Mouse (Mus musculus): ENCODE measurements around the gene Pgf.

GRCm38 (mm10) chr12:85131361-85131760 is 46.2 kb downstream of the Pgf start:
- TF ChIP-seq CTCF (IDR thresholded peaks at IDR 0.05; ENCODE audit: extremely low read depth, insufficient read depth, insufficient read length, insufficient replicate concordance) (no peak), POLR2A (IDR thresholded peaks at IDR 0.05; ENCODE audit: low read depth, low read length) (no peak)
